Mouse (Mus musculus): ENCODE results near the gene Fam240b. TPM values are rescaled to one million over a fixed set of nuclear protein-coding genes. Genes with fewer than 3 reads are reported as not detected.
"Not testable (repeated sequence)": the region's sequence is repeated elsewhere in the genome, so short reads cannot be mapped to it uniquely, and the experiment has no call there.

Fam240b gene
- polyA plus RNA-seq, 1 experiment = not detected

DNA sequence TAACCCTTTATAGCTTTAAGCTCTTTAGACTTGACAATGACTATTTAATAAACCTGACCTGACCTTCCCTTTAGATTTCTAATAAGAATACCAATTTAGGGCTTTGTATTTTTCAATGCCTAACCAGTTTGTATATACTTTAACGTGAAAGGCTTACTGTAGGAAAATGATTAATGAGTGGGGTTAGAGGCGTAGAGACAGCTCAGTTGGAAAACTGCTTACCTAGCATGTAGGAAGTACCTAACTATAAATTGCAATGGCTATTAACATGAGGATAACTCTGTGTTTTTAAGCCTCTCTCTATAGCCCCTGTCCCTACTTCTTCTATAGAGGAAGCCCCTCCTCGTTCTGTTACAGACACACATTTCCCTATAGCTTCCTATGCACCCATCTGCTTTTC lies 17.6 kb downstream of the Fam240b start:
- Histone ChIP-seq H3K4me1 (ENCODE audit: control insufficient read depth, insufficient read depth, low read length) (no peaks in the 10 kb centered on the region), H3K27ac (ENCODE audit: insufficient read depth, low read depth, low read length) (no peak overlapping the region), H3K4me3 (ENCODE audit: insufficient read depth, low read depth, low read length) (no peak overlapping the region)
- TF ChIP-seq CTCF (IDR thresholded peaks at IDR 0.05; ENCODE audit: insufficient read depth, low read depth, low read length) (no peak), POLR2A (IDR thresholded peaks at IDR 0.05; ENCODE audit: insufficient read depth, low read depth, low read length) (no peak)
- WGBS = 87% methylated on average over 3 of the region's 3 CpGs

DNA sequence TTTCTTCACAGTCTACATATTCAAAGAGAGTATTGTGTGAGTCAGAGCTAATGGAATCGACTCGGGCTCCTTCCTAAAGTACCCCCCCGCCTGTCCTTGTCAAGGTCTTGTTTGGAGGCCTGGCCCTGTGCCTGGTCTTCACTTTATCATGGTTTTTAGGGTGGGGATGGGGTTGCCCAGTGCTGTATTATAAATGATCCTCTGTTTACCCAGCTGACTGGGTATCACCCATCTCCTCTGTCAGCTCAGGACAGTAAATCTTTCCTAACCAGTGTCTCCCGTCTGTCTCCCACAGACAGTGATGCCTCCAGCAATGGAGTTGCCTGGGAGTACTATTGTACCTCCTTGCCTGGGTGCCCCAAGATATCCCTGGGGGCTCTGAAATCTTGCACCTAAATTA lies 19.6 kb downstream of the Fam240b start:
- H3K27ac ChIP-seq (ENCODE audit: insufficient read depth, low read depth, low read length) = no peak overlapping the region; the same call in 1 of the 2 replicates
- 36% methylated on average over 4 of the region's 4 CpGs for WGBS
- H3K4me3 ChIP-seq (ENCODE audit: insufficient read depth, low read depth, low read length) = no peak overlapping the region
- no peaks in the 10 kb centered on the region for H3K4me1 ChIP-seq (ENCODE audit: control insufficient read depth, insufficient read depth, low read length)
- TF ChIP-seq CTCF (IDR thresholded peaks at IDR 0.05; ENCODE audit: insufficient read depth, low read depth, low read length) = no peak
- no peak for TF ChIP-seq POLR2A (IDR thresholded peaks at IDR 0.05; ENCODE audit: insufficient read depth, low read depth, low read length)

DNA sequence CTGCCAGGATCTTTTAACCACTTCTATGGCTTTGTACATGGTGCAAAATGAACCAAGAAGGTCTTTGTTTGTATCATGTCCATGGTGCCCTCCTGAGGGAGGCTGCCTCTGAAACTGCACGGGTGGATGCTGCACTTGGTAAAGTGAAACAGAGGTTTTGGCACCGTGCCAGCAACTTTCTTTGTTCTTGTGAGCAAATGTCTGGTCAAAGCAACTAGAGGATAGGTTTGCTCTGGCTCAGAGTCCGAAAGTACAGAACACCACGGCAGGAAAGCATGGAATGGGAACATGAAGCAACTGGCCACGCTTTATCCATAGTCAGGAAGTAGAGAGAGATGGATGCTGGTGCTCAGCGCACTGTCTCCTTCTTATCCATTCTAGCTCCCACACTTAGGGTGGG lies 29.7 kb downstream of the Fam240b start:
- H3K4me3 ChIP-seq (ENCODE audit: insufficient read depth, low read depth, low read length) = no peak overlapping the region

DNA sequence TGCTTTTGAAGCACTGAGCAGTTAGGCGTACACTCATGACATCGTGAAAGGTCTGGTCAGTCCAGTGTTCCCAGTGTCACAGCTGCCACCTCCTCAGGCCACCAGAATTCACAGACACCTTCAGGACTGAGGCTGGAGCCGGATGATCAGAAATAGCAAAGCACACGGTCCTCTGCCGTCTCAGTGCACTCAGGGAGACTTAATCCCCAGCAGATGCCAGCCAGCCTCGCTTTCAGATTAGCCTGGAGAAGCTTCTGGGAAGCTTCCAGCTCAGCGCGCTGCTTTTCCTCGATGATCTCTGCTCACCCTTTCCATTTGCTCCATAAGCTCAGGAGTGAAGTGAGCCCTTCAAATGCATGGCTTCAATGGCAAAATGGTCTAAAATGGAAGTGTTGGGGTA lies 32.4 kb downstream of the Fam240b start:
- WGBS = 42% methylated on average over 9 of the region's 9 CpGs
- no peak for TF ChIP-seq CTCF (IDR thresholded peaks at IDR 0.05; ENCODE audit: insufficient read depth, low read depth, low read length)
- no peak for TF ChIP-seq POLR2A (IDR thresholded peaks at IDR 0.05; ENCODE audit: insufficient read depth, low read depth, low read length)
- Histone ChIP-seq H3K4me3 (ENCODE audit: insufficient read depth, low read depth, low read length) (no peak overlapping the region), H3K27ac (ENCODE audit: insufficient read depth, low read depth, low read length) (no peak overlapping the region), H3K4me1 (ENCODE audit: control insufficient read depth, insufficient read depth, low read length) (peaks cover 6% of the 10 kb centered on the region; the same call in 1 of the 2 replicates)

More for the DNA sequence above, 29.7 kb downstream of the Fam240b start:
- no peak for TF ChIP-seq CTCF (IDR thresholded peaks at IDR 0.05; ENCODE audit: insufficient read depth, low read depth, low read length)
- TF ChIP-seq POLR2A (IDR thresholded peaks at IDR 0.05; ENCODE audit: insufficient read depth, low read depth, low read length) = no peak
- 46% methylated on average over 6 of the region's 6 CpGs for WGBS
- Histone ChIP-seq H3K27ac (ENCODE audit: insufficient read depth, low read depth, low read length) (no peak overlapping the region), H3K4me1 (ENCODE audit: control insufficient read depth, insufficient read depth, low read length) (peaks cover 6% of the 10 kb centered on the region; the same call in 1 of the 2 replicates)

DNA sequence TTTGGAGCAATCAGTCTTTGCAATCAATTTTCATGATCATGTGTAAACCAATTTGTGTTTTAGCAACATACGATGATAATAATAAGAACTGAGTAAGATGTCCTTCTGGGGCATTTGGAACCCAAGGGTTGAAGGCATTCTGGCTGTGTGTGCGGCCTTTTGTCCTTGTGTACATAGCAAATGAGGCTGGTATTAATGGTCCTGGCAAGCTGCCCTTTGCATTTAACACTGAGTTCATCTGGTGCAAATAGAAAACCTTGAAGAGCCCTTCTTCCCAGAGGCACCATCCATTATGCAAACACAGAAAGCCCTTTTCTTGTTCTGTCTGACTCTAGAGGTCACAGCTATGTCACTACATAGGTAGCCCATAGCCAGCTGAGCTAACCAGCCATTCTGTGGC lies 35.0 kb downstream of the Fam240b start:
- 61% methylated on average over 2 of the region's 2 CpGs for WGBS
- H3K27ac ChIP-seq (ENCODE audit: insufficient read depth, low read depth, low read length) = no peak overlapping the region
- TF ChIP-seq CTCF (IDR thresholded peaks at IDR 0.05; ENCODE audit: insufficient read depth, low read depth, low read length) (no peak), POLR2A (IDR thresholded peaks at IDR 0.05; ENCODE audit: insufficient read depth, low read depth, low read length) (no peak)
- peaks cover 4% of the 10 kb centered on the region; the same call in 1 of the 2 replicates for H3K4me1 ChIP-seq (ENCODE audit: control insufficient read depth, insufficient read depth, low read length)
- H3K4me3 ChIP-seq (ENCODE audit: insufficient read depth, low read depth, low read length) = no peak overlapping the region

DNA sequence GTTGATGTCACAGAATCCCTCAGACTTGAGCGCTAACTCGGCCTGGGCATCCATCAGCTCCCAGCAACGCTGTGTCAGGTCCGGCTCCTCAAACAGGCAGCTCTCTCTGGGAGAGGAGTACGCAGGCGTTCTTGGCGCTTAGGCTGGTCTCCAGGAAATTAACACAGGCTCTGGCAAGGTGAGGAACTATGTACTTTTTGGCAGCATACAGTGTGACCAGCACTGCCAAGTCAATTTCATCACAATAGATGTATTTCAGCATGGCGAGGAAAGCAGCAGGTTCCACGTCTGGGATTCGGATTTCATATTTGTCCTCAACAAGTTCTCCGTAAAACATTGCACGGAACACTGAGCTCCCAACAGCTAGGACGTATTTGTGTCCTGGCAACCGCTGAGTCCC lies 39.4 kb downstream of the Fam240b start:
- TF ChIP-seq CTCF (IDR thresholded peaks at IDR 0.05; ENCODE audit: insufficient read depth, low read depth, low read length) (no peak), POLR2A (IDR thresholded peaks at IDR 0.05; ENCODE audit: insufficient read depth, low read depth, low read length) (no peak)

DNA sequence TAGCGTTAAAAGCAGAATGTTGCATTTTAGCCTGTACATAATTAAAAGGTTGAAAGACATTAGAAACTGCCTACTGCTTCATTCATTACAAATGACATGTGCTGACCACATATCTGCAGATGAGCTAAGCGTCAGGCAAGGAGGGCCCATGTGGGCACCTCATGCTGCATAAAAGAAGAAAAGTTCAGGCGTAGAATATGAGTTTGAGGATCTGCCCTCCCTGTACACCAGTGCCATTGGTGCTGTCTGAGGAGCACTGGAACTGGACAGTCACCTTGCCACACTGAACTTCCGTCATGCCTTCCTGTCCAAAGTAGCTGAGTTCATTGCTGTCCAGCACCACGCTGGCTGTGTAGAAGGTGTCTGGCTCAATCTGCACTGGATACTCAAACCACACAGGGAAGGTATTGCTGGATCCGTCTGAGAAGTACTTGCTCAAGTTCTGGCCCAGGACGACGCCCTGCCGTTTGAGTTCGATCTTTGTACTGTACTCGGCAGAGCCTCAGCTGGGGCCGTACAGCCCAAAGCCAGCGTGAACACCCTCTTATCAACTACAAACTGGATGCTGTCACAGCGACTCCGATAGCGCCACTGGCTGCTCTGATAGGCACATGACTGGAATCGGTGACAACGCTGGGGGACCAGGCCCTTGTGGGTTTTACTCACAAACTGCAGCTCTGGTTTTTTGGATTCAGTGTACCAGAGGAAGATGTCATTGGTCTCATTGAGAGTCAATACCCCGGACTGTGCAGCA lies 40.2 kb downstream of the Fam240b start:
- H3K4me1 ChIP-seq (ENCODE audit: control insufficient read depth, insufficient read depth, low read length); H3K27ac ChIP-seq (ENCODE audit: insufficient read depth, low read depth, low read length); H3K4me3 ChIP-seq (ENCODE audit: insufficient read depth, low read depth, low read length): not testable (repeated sequence)
- WGBS = 95% methylated on average over 19 of the region's 19 CpGs

More for the DNA sequence above, 39.4 kb downstream of the Fam240b start:
- WGBS = 92% methylated on average over 14 of the region's 14 CpGs
- Histone ChIP-seq H3K4me1 (ENCODE audit: control insufficient read depth, insufficient read depth, low read length) (no peaks in the 10 kb centered on the region), H3K27ac (ENCODE audit: insufficient read depth, low read depth, low read length) (no peak overlapping the region), H3K4me3 (ENCODE audit: insufficient read depth, low read depth, low read length) (no peak overlapping the region)

DNA sequence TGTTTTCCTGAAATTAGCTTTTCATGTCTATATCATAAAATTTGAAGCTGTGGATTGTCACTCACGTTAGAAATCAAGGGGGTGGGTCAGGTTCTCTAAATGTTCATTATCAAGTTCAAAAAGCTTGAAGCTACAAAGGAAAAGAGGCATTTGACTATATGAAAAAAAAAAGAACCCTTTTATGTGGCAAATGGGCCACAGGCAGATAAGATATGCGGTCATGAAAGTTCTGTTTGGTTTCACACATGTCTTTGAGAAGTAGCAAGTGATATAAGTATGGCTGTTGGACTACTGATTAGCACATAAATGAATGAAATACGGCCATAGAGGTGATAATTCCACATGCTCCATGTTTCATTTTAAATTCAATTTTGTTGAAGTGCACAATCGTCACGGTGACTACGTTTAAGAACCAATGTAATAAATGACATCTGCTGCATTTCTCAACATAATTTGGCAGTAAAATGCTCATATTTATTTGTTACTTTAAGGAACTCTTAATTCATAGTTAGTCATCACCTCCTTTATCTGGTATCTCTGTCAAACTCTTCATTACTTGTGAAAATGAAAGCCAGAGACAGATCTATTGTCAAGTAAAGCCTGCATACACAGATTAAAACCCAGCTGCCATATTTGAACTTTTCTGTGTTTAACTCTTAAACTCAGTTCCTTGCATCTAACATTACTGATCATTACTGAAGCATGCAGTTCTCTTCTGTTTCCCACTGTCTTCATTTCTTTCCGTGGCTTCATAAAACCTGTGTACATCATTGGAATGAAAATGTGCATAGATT lies 47.4 kb downstream of the Fam240b start:
- WGBS = 81% methylated on average over 7 of the region's 7 CpGs
- Histone ChIP-seq H3K4me3 (ENCODE audit: insufficient read depth, low read depth, low read length) (no peak overlapping the region), H3K27ac (ENCODE audit: insufficient read depth, low read depth, low read length) (no peak overlapping the region), H3K4me1 (ENCODE audit: control insufficient read depth, insufficient read depth, low read length) (no peaks in the 10 kb centered on the region)
- TF ChIP-seq CTCF (IDR thresholded peaks at IDR 0.05; ENCODE audit: insufficient read depth, low read depth, low read length) (no peak), POLR2A (IDR thresholded peaks at IDR 0.05; ENCODE audit: insufficient read depth, low read depth, low read length) (no peak)

DNA sequence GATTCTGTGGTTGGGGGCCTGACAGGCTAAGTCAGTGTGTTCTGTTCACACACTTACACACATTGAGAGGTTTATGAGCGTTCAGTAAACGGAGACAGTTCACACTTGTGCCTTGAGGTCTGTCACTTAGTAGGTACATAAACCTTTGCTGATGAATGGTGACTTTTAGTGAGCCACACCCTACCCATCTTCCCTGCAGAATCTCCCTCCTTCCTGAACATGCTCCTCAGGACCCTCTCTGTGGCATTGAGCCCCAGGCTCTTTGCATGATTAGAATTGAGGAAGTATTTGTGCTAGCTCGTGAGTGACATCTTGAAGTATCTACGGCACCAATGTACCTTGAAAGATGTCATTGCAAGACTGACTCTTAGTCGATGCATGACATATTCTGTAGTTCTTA lies 48.9 kb downstream of the Fam240b start:
- WGBS = 93% methylated on average over 5 of the region's 5 CpGs
- H3K4me3 ChIP-seq (ENCODE audit: insufficient read depth, low read depth, low read length) = no peak overlapping the region
- no peak overlapping the region for H3K27ac ChIP-seq (ENCODE audit: insufficient read depth, low read depth, low read length)
- TF ChIP-seq CTCF (IDR thresholded peaks at IDR 0.05; ENCODE audit: insufficient read depth, low read depth, low read length) = no peak
- no peak for TF ChIP-seq POLR2A (IDR thresholded peaks at IDR 0.05; ENCODE audit: insufficient read depth, low read depth, low read length)
- H3K4me1 ChIP-seq (ENCODE audit: control insufficient read depth, insufficient read depth, low read length) = no peaks in the 10 kb centered on the region

All from olfactory bulb, adult 2 months (tissue).